Mouse (Mus musculus): ENCODE data around the gene Cyb5r3.

Gene Cyb5r3

GRCm38 (mm10) chr15:83169772-83170722 lies 2.3 kb downstream of the Cyb5r3 start:
- no peak for DNase-seq (ENCODE audit: low spot score in 2 of 2)

DNA sequence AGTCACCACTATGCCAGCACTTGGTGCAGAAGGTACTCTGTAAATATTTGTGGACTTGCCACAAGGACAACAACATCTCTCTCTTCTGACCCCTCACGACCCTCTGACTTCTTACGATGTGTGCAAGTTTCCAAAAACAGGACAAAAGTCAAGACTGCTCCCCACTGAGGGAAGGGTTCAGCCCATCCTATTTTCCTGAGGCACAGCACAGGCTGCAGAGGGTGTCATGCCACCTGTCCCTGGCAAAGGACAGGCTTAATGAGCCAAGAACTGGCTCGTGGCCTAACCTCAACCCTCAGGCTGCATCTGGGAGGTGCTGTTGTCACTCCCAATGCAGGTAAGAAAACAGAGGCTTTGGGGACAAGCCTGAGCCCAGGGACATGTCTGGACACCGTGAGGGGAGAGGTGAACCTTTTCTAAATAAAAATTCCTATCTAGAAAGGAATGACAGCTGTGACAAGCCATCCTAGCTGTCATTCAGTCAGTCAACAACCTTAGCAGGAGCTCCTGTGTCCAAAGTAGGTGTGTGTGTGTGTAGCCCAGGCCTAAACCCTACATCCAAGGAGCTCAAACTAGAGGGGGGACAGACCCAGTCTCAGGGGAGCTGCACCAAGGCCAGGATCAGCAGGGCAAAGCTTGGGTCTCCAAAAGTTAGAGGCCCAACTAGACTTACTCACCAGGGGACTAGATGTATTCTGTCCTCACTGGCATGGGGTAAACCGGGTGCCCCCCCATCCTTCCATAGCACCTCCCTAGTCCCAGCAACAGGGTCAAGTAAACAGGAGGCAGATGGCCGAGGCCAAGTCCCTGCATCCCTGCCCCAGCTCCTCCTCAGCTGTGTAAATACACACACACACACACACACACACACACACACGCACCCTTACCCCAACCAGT lies 3.3 kb downstream of the Cyb5r3 start:
- DNase-seq (ENCODE audit: low spot score in 2 of 2): no peak

GRCm38 (mm10) chr15:83168311-83168710 lies 4.1 kb downstream of the Cyb5r3 start:
- no peak for DNase-seq (ENCODE audit: low spot score in 2 of 2)

DNA sequence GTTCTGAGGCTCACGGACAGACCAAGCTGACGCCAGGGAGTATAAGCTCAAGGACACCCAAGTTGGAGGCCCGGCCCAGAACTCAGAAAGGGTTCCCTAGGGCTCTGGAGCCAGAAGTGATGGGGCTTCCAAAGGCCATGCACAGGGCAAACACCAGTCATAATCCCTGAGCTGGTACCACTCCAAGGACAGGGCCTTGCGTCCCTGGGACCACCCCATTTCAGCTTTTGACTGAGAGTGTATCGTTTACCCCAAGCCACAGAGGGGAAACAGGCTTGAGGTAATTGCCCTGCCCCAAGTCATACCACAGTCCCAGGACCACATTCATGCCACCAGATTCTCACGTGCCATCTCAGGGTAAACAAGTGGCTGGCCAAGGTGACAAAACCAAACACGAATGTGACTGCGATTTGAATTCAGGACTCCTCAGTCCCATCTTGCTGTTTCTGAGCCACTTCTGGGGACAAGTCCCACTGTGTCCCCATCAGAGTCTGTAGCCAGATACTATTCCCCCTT lies 4.8 kb downstream of the Cyb5r3 start:
- no peak for DNase-seq (ENCODE audit: low spot score in 2 of 2)

DNA sequence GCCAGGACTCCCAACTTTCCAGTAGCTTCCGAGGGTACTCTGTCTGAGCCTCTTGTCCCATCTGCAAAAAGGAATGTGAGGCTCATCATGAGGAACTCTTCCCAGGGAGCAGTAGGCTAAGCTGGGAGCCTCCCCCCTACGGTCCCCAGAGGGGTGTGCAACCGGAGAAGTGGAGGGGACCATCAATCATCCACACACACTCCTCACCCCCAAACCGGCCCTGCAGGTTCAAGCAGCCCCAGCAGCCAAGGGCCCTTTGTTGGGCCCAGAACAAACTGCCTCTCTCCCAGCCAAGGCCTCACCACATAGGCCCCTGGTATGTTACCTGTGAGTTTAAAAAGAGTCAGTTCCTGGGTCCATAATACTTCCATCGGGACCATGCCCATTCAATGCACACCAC lies 5.3 kb downstream of the Cyb5r3 start:
- DNase-seq (ENCODE audit: low spot score in 2 of 2): no peak

DNA sequence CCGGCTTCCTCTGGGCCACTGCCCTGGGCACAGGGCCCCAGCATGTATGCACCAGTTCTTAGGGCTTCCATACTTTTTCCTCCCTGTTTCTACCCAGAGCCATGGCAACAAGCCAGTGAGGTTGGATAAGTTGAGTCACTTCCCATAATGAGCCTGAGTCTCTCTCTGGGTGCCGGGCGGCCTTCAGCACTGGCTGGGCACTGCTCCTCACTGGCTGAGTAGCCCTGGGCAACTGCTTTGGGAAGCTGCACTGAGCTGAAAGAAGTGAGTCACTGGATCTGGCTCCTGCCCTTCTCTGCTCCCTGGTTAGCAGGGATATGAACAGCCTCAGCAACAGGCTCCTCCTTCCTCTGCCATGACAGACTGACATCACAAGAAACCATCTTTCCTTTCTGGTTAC lies 5.8 kb downstream of the Cyb5r3 start:
- no peak for DNase-seq (ENCODE audit: low spot score in 2 of 2)

GRCm38 (mm10) chr15:83165526-83166315 lies 6.7 kb downstream of the Cyb5r3 start:
- no peak for DNase-seq (ENCODE audit: low spot score in 2 of 2)

DNA sequence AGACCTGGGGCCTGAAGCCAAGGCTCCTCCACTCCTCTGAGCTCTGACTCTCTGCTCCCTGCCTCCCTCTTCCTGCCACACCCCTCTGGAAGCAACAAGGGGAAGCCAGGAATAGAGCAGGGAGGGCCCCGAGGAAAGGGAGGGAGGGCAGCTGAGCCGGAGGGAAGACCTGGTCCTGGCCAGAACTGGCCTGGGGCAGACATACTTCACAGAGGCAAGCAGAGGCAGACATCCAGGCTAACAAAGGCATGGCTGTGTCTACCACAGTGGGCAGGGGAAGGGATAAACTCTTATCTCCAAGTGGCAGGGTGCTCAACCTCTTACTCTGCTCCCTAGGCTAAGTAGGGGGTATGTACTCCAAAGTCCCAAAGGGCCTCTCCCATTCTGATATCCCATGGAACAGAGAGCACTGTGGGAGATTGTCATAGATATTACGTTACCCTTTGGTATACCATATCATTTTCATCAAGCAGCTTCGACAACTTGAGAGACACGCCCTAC lies 7.4 kb downstream of the Cyb5r3 start:
- DNase-seq (ENCODE audit: low spot score in 2 of 2): no peak

- DNase-seq (ENCODE audit: low spot score in 2 of 2): no peak
These were observed 9.4 kb downstream of the Cyb5r3 start for GRCm38 (mm10) chr15:83162818-83163485.

- no peak for DNase-seq (ENCODE audit: low spot score in 2 of 2)
These were observed 10.4 kb downstream of the Cyb5r3 start for GRCm38 (mm10) chr15:83162001-83162400.

- no peak for DNase-seq (ENCODE audit: low spot score in 2 of 2)
These were observed 11.2 kb downstream of the Cyb5r3 start for GRCm38 (mm10) chr15:83161062-83161748.

DNA sequence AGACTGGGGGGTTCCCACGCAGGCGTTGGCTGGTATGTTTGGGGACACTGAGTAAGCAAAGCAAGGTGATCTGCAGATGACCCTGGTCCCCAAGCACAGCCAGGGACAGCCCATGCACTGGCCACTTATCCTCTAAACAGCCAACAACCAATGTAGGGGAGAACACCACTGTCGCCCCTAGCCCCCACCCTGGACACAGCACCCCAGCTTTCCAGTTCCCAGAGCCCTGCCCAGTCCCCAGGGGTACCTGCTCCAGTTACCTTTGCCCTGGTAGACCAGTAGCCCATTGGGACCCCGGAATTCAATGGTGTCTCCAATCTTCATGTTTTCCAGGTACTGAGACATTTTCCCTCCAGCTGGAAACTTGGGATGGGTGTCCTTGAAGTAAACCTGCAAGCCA lies 11.8 kb downstream of the Cyb5r3 start:
- no peak for DNase-seq (ENCODE audit: low spot score in 2 of 2)

DNA sequence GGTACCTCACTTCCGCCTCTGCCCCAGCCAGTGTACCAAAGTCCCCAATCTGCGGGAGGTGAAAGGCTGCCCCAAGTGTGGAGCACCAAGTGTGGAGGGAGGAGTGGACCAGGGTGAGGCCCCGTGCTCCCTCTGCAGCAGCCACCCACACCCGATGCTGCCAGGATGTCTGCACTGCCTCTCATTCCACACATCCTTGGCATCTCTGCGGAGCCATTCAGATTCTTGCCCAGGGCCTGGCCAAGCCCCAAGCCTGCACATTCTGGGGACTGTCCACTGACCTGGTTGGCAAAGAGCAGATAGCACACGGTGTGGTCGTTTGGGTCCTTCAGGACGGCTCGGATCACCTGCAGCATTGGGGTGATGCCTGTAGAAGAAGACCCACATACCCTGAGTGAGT lies 12.6 kb downstream of the Cyb5r3 start:
- no peak for DNase-seq (ENCODE audit: low spot score in 2 of 2)

- DNase-seq (ENCODE audit: low spot score in 2 of 2): no peak
These were observed 13.7 kb downstream of the Cyb5r3 start for GRCm38 (mm10) chr15:83158587-83159160.

DNA sequence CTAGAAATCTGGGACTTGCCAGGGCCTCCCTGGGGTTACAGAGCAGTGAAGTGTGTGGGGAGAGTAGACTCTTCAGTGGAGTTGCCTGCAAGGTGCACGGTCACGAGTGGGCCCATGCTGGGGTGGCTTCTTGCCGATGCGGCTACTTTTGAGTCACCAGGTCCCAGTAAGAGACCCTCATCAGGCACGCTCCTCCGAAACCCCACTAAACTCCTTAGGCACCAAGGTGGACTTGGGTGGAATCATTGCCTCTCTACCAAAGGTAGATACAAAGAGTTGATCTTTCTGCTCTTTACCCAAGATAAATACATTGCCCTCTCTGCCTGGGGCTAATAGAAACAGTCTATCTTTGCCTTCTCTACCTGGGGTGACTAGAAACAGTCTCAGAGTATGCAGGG lies 14.7 kb downstream of the Cyb5r3 start:
- no peak for DNase-seq (ENCODE audit: low spot score in 2 of 2)

GRCm38 (mm10) chr15:83156929-83157666 lies 15.3 kb downstream of the Cyb5r3 start:
- DNase-seq (ENCODE audit: low spot score in 2 of 2): peak in 1 of 2 experiments; percentile 21

DNA sequence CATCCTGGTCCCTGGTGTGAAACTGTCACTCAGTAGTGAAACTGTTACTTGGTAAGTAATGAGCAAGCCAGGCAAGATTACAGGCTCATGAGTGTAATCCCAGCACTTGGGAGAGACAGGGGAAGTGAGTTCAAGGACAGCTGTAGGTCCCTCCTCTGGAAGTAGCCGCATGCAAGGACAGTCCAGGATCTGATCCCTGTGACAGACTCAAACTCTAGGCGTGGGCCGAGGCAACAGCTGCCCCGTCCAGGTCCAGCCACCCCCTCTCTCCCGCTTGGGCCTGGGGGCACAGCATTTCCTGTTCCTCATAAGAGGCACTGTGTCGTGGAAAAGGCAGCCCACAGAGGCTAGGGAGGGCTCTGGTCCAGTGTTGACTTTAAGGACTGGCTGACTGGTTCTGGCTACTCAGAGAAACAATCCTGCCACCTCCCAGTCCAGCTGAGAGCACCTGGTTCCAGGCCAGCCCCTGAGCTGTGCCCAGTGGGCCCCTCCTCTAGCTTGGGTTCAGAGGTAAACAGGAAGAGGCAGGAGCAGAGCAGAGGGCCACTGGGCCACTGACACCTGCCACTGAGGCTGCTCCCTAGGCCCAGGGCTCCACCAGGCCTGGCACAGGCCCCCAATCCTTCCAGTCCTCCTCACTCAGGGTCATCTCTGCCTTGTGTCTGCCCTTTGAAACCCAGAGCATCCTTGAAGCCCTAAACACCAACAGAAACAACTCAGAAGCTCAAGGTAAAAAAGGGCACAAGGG lies 16.5 kb downstream of the Cyb5r3 start:
- no peak for DNase-seq (ENCODE audit: low spot score in 2 of 2)

- no peak for DNase-seq (ENCODE audit: low spot score in 2 of 2)
These were observed 18.1 kb downstream of the Cyb5r3 start for GRCm38 (mm10) chr15:83154309-83154708.
